Mouse (Mus musculus): Measurements from ENCODE around the gene Ccdc86.

Gene Ccdc86

DNA sequence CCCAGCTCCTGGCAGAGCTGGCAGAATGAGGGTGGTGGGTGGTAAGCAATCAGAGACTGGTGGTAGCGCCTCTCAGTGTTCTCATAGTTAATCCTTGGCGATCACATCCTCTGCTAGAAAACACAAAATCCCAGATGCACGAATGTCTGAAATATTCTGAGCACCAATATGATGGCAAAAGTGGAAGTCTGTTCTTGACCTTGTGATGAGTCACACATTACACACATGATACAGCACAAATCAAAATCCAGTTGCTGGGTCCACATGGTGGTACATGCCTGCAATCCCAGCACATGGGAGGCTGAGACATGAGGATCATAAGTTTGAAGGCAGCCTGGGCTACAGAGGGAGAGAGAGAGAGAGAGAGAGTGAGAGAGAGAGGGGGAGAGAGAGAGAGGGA, 28.0 kb downstream of the Ccdc86 start:
- in situ Hi-C loops (cut with MboI; ENCODE audit: low pct_unique_long_range_greater_than_20kb in 1 of 2, low sequenced_read_pairs in 2 of 2, unreplicated experiment in 1 of 2), result no loop called here

DNA sequence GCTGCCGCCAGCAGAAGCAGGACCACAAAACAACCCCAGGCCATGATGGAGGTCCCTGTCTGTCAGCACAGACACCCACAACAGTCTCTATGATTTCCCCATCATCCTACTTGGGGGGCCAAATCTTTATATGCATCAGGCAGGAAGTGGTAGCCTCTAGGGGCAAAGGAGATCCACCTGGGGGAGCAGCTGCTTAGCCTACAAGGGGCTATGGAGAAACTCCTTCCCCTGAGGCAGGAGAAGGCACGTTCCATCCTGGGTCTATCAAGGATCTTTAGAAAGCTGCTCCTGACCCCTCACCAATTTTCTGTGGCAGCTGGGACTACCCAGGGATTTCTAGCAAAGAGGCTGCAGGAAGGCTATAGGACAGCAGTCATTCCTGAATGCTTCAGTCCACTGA, 28.5 kb downstream of the Ccdc86 start, which contains the start of gene Zp1:
Gene Zp1, minus strand, starts transcription at position 101 of the 400 bp plus-strand sequence.
- in situ Hi-C loops (cut with MboI; ENCODE audit: low pct_unique_long_range_greater_than_20kb in 1 of 2, low sequenced_read_pairs in 2 of 2, unreplicated experiment in 1 of 2), result no loop called here

DNA sequence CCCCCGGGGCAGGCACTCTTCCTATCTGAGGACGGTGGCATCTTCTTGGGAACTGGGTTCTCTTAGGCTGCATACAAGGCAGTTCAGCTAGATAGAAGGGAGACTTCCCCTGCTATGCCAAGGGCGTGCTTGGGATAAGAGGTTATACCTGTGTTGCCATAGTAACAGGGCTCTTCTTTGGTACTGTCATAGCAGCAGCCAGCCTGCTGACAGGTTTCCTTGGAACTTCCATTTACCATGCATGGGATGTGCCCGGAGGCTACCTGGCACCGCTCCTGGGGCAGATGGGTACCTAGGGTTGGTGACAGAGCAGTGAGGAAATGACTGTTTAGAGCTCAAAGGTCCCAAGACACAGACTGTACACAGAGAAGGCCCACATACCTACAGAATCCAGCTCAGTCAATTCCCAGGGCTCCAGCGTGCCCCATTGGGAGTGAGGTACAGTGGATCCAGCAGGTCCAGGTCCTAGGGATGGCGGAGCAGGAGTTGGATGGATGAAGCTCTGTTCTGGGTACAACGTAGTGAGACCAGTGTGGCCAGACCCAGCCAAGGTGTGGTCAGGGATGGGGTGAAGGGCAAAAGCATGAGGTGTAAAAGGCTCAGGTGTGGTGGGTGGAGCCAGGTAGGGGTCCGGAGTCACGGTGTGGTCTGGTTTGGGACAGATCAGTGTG, 30.6 kb downstream of the Ccdc86 start:
- in situ Hi-C loops (cut with MboI; ENCODE audit: low pct_unique_long_range_greater_than_20kb in 1 of 2, low sequenced_read_pairs in 2 of 2, unreplicated experiment in 1 of 2), result no loop called here

DNA sequence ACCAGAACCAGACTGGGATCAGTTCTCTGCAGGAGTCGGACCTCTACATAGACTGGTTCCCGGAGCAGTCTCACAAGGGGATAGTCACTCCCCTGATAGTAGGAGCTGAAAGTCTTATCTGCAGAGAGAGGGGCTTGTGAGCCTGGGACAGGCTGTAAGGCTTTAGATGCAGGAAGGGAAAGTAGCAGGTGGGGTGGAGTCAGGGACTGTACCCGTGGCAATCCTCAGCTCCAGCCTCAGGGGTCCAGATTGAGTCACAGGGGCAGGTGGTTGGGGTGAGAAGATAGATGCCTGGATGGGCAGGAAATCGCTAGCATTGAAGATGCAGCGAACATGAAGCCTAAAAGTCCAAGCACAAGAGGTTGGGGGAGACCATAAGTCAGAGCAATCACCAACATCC, 32.6 kb downstream of the Ccdc86 start:
- in situ Hi-C loops (cut with MboI; ENCODE audit: low pct_unique_long_range_greater_than_20kb in 1 of 2, low sequenced_read_pairs in 2 of 2, unreplicated experiment in 1 of 2), result no loop called here

DNA sequence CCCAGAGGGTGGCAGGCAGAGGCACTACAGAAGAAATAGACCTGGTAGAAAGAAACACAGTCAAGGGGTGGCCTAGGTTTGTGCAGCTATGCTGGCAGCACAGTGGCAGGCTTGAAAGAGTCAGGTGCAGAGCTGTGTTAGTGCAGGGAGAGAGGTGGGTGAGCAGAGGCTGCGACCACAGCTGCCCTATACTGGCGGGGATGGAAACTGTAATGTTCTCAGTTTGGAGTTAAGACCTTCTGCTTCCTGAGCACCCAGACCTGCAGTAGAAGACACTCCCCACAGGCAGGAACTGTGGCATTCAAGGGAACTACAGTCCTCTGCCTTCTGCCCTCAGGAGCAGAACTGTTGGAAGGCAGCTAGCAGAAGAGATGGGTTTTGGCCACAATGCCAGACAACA, 34.2 kb downstream of the Ccdc86 start:
- in situ Hi-C loops (cut with MboI; ENCODE audit: low pct_unique_long_range_greater_than_20kb in 1 of 2, low sequenced_read_pairs in 2 of 2, unreplicated experiment in 1 of 2), result no loop called here

DNA sequence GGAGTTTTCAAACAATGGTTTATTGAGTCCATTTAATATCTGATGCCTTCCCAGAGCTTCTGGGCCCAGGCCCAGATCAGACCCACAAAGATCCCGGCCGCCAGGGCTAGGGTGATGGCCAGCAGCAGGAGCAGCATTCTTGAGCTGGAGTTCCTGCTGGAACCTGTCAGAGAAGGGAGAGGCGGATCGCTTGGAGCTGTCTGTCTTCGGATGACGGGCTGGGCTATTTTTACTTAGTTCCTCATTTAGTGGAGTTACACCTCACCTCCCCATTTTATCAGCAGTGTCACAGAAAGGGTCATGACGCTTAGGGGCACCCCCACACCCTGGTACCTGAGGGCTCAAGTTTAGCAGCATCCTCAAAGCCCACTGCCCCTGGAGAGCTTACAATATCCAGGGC, 34.8 kb downstream of the Ccdc86 start:
- in situ Hi-C loops (cut with MboI; ENCODE audit: low pct_unique_long_range_greater_than_20kb in 1 of 2, low sequenced_read_pairs in 2 of 2, unreplicated experiment in 1 of 2), result no loop called here

DNA sequence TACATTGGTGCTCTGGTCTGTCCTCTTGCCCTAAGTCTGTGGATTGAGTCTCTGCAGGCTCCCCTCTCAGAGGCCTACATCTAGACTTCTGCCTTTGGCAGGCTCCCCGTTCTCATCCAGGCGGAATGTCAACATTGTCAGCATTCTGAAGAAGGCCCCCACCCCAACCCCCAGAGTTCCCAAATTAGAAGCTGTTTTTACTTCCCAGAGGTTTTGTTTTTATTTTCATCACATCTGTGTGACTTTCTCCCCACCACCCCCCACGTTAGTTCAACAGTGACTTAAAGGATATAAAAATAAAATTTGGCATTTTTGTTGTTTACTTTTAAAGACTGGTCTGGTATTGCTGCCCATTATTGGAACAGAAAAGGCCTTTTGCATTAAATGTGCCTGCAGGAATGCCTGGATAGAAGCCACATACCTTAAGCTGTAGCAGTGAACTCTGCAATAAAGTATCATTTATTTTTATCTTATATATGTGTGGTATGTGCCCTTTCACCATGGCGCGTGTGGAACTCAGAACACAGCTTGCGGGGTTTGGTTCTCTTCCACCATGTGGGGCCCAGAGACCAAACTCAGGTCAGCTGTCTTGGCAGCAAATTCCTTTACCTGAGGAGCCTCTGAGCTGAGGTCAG, 39.9 kb downstream of the Ccdc86 start:
- in situ Hi-C loops (cut with MboI; ENCODE audit: low pct_unique_long_range_greater_than_20kb in 1 of 2, low sequenced_read_pairs in 2 of 2, unreplicated experiment in 1 of 2), result no loop called here

DNA sequence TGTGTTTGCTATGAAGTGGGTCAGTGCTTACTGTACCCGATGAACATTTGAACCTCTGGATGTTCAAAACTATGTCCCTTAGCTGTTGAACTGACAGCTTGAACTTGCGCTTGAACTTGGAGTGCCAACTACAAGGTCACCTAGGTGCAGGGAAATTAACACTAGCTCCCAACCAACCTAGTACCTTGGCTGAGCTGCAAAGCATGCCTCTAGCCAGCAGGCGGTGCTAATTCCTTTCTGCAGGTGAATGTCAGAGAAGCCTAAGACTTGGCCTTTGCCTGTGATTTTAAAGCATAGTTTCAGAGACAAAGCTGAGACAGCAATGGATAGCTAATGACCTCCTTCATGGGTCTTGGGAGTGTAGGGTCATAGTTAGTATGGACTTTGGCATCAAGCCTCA, 41.2 kb downstream of the Ccdc86 start:
- in situ Hi-C loops (cut with MboI; ENCODE audit: low pct_unique_long_range_greater_than_20kb in 1 of 2, low sequenced_read_pairs in 2 of 2, unreplicated experiment in 1 of 2), result no loop called here

DNA sequence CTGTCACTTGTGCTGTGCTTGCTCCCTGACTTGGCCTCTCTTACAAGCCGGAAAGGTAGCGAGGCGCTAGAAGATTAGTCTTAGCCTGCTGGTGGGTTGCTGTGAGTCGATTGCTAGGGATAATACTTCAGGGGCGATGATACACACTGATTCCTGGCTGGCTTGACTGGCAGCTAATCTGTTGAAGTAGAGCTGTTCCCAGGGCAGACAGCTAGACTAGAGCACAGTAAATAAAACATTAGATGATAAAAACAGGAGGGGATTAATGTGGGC, 43.4 kb downstream of the Ccdc86 start:
- in situ Hi-C loops (cut with MboI; ENCODE audit: low pct_unique_long_range_greater_than_20kb in 1 of 2, low sequenced_read_pairs in 2 of 2, unreplicated experiment in 1 of 2), result no loop called here

DNA sequence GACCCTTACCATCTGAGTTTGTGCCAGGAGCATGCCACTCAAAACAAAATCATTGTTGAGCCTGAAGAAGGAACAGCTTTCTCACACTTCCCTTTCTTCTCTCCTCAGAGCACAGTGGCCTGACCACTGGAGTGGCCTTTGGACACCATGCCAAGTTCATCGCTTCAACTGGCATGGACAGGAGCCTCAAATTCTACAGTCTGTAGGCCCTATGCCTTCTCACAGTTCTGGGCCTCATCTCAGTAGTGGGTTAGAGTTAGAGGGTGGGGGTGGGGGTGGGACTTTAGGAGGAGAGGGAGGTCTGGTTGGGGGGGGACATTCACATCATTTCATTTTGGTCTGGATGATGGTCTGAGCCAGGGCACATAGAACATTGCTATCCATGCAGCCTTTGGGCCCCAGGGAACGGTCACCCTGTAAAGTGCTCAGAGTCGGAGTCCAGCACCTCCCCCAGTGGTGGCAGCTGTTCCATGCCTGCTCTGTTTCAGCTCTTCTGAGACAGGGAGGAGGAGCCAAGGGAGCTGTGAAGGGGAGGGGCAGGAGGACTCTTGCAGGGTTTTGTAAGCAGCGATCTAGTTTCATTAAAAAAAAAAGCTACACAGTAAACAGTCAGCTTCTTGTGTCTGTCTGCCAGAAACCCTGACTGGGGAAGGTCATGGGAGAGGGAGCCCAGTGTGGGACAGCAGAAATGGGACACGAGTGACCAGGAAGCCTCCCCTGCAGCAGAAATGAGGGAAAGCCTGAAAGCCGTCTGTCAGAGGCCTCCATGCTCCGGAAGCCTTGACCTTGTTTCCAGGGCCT, 43.9 kb downstream of the Ccdc86 start:
- in situ Hi-C loops (cut with MboI; ENCODE audit: low pct_unique_long_range_greater_than_20kb in 1 of 2, low sequenced_read_pairs in 2 of 2, unreplicated experiment in 1 of 2), result no loop called here

DNA sequence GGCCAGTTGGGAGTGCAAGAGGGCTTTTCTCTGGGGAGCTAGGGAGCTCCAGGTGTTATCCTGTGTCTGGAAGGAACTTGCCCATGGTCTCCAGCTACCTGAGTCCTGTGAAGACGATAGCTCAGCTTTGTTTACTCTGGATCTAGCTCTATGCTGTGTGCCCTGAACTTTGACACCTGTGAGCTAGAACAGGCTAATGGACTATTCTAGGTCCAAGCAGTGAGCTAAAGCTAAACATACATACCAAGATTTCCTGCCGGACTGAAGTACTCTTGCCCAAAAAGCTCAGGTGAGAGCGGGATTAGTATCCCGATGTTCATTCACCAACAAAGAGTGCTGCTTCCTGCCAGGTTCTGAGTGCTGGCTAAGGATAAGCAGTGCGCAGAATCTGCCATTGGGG, 44.6 kb downstream of the Ccdc86 start:
- in situ Hi-C loops (cut with MboI; ENCODE audit: low pct_unique_long_range_greater_than_20kb in 1 of 2, low sequenced_read_pairs in 2 of 2, unreplicated experiment in 1 of 2), result no loop called here

DNA sequence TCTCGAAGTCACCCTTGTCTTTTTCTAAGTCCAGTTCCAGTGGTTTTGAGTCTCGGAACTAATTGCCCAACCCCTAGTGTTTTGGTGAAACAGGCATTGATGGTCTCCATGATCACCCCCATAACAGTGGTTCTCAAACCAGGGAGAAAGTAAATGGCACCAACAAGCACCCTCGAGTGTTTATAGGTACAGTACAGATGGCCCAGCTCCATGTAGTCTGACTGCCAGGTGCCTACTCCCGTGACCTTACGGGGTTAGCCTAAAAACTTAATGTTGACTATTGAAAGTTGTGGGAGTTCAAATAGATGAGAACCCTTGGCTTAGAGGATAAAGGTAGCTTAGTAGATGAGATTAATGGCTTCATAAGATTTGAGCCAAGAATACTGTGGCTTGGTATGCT, 48.0 kb downstream of the Ccdc86 start:
- in situ Hi-C loops (cut with MboI; ENCODE audit: low pct_unique_long_range_greater_than_20kb in 1 of 2, low sequenced_read_pairs in 2 of 2, unreplicated experiment in 1 of 2), result no loop called here

DNA sequence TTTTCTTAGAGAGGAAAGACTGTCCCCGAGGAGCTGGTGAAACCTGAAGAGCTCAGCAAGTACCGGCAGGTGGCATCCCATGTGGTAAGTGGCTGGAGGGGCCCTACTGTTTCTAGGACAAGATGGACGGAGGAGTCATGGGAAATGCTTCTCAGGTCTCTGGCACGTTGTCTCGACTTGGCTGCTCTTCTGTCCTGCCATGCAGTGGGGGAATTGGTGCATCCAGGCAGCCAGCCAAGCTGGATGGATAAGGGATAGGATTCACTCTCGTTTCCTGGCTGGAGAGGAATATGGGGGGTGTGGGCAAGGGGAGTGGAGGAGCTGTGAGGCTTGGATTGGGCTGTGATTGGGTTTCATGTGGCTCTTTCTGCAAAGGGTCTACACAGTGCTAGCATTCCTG, 48.8 kb downstream of the Ccdc86 start:
- in situ Hi-C loops (cut with MboI; ENCODE audit: low pct_unique_long_range_greater_than_20kb in 1 of 2, low sequenced_read_pairs in 2 of 2, unreplicated experiment in 1 of 2), result no loop called here

DNA sequence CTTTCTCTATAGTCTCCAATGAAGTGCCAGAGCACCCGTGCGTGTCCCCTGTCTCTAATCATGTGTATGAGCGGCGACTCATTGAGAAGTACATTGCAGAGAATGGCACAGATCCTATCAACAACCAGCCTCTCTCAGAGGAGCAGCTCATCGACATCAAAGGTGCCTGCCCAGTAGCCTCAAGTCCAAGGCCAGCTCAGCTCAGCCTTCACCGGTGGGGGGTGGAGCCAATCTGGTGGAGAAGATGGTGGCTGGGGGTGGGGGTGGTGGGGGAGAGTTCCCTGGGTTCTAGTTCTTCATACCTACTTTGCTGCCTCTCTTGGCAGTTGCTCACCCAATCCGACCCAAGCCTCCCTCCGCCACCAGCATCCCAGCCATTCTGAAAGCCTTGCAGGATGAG, 51.6 kb downstream of the Ccdc86 start:
- in situ Hi-C loops (cut with MboI; ENCODE audit: low pct_unique_long_range_greater_than_20kb in 1 of 2, low sequenced_read_pairs in 2 of 2, unreplicated experiment in 1 of 2), result no loop called here

DNA sequence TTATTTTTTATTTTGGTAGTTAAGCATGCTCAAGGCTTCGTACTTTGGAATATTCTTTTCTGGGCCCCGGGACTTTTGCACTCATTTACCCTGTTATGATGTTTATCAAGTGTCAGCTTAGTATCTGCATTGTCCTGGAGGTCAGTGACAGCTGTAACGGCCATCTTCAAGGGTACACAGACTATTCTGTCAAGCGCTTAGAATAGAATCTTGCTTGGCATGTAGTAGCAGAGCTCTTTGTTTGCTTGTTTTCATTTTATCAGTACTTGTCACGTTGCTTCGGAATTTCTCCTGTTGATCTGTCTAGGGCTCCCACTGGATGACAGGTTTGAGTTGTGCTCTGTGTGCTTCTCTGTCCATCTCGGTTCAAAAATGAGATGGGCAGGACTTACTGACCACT, 52.2 kb downstream of the Ccdc86 start:
- in situ Hi-C loops (cut with MboI; ENCODE audit: low pct_unique_long_range_greater_than_20kb in 1 of 2, low sequenced_read_pairs in 2 of 2, unreplicated experiment in 1 of 2), result no loop called here

DNA sequence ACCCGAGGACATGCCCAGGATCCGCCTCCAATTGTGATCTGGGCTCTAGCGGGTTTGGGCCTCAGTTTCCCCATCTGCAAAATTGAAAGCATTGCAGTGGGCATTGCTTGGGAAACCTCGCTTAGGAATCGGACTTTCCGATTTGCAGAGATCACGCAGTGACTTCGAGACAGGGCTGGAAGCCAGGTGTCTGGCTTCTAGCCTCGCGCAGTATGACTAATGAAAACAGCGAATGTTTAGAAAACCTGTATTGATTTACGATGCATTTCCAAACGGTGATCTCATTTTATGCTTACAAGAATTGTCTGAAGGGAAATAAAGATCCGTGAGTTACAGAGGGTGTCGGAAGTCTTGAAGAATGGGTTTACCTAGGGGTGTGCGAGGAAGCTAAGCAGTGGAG, 53.4 kb downstream of the Ccdc86 start:
- in situ Hi-C loops (cut with MboI; ENCODE audit: low pct_unique_long_range_greater_than_20kb in 1 of 2, low sequenced_read_pairs in 2 of 2, unreplicated experiment in 1 of 2), result no loop called here

DNA sequence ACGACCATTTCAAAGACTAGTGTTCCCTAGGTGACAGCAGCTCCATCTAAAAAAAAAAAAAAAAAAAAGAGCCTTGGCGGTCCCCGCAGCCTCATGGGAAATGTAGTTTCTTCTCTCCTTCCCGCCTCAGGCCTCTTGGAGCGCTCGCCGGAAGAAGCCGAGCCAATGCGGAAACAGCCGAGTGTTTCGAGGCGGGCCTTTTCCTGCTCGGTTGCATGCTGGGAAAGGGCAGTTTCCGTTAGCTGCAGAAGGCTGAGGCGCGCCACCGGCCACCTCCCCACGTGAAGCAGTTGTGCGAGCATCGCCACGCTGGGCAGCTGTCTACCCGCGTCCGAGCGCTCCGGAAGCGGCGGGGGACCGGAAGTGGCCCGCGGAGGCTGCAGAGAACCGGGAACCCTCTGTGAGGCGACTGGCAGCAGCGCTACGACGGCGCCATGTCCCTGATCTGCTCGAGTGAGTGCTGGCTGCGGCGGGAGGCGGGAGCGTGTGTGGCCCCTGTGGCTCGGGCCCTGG, 54.0 kb downstream of the Ccdc86 start, which contains the start of gene Prpf19:
Gene Prpf19, plus strand, starts transcription at position 216 of the 513 bp plus-strand sequence.
- in situ Hi-C loops (cut with MboI; ENCODE audit: low pct_unique_long_range_greater_than_20kb in 1 of 2, low sequenced_read_pairs in 2 of 2, unreplicated experiment in 1 of 2), result no loop called here

DNA sequence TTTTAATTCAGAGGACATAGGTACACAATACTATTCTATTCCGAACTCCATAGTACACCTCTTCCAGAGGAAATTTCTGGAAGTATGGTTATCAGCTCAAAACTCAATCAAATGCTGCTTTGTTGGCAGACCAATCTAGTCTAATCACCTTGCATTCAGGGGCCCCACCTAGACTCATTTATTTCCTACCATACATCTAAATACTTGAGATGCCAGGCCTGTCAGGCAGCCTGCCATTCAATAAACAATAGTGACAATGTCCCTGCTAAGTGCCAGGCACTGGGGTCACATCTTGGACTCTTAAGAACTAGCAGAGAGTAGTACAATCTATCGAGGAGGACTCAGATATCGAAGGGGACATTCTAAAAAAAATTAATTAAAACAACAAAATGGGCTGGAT, 56.9 kb downstream of the Ccdc86 start:
- in situ Hi-C loops (cut with MboI; ENCODE audit: low pct_unique_long_range_greater_than_20kb in 1 of 2, low sequenced_read_pairs in 2 of 2, unreplicated experiment in 1 of 2), result no loop called here

Data from mouse embryonic stem cell (cell line).